Mouse (Mus musculus) heart, adult 18-20 months (tissue): Measurements from ENCODE around the gene Gm9573. TPM values are rescaled to one million over a fixed set of nuclear protein-coding genes. Genes with fewer than 3 reads are reported as not detected.
A peak's percentile ranks its signal among the peaks of the same experiment; 100 is the strongest.

Experiments
- DNase-seq, 2 experiments: peaks; one replicate each; pipeline ENCODE4 v3.0.0; 2021 to 2022; ENCODE audit warnings: mixed read lengths in 1 of 2
- long read RNA-seq, 2 experiments: library from polyadenylated mRNA; stranded (forward); transcript quantifications; one replicate each; pipeline ENCODE4 v2.0.0; 2021
- total RNA-seq, 2 experiments: library from RNA; stranded (reverse); gene quantifications; 2 replicates each; pipeline ENCODE4 v1.2.3; 2021

The Gm9573 gene
- total RNA-seq: not detected
- long read RNA-seq, experiment 1: 0 reads
- long read RNA-seq, experiment 2: 0 reads

- DNase-seq: no peak
These were observed at the start of gene Gm9573 for GRCm38 (mm10) chr17:35626537-35626936. Gene Gm9573 (minus strand): TSS chr17:35626637.

DNA sequence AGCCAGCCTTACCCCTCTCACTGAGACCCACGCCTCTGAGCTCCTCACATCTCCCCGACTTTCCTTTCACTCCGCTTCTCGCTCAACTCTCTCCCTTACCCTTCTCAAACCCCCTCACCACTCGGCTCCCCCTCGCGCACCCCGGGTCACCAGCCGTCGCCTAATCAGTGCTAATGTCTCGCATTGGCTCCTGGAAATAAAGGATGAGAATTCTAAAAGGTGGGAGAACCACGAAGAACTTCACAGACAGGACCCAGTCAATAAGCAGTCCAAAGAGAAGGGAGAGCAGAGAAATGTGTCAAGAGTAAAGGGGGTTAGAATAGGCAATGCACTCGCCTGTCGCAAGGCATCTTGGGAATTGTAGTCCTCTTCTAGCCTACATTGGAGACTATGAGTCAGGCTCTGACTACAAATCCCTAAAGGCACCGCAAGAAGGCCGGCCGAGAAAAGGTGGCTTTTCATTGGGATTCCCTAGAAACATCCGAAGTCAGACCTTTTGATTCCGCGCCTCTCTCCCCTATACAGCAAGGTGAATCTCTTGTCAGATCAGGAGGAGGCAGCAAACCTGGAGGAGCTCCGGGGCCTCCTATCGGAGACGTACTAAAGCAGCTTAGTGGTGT is 47.1 kb upstream of the Gm9573 start, which contains the start of gene Gtf2h4:
Gtf2h4 (minus strand) TSS at position 324 of the 620 bp plus-strand sequence.
- peak; percentile 95 to 96 for DNase-seq

- no peak for DNase-seq
These were observed 46.1 kb upstream of the Gm9573 start for GRCm38 (mm10) chr17:35672527-35672926.

DNA sequence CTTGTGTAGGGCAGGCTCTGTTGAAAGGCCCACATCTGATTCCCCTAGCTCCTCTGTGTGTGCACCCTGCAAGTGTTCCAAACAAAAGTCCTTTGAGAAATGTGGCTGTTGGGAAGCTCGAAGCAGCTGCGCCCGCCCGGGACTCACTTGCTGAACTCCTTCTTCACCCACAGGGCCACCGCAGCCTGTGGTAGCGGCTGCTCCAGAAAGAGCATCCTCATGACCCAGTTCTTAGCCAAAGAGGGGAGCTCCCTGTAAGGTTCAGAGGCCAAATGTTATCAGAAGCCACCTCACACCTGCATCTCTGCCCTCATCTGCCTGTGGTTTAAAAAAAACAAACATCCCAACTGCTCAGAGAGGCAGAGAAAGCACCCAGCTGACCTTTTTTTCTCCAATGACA is 45.4 kb upstream of the Gm9573 start:
- no peak for DNase-seq

DNA sequence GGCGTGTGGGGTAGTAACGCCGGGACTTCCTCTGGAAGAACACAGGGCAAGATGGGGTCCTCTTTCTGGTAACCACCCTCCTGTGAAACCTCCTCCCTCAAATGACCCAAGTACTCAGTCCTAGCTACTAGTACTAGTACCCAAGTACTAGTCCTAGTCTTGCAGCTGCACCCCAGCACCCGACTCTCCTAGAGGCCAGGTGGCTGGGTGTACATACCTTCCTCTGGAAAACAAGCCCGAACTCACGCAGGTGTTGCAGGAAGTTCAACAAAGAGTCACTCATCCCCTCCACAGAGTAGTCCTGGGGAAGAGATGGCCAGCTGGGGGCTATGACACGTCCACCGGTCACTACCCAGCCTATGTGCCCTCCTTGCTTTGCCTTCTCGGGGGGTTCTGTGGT is 43.3 kb upstream of the Gm9573 start:
- DNase-seq: no peak

- DNase-seq: peak; percentile 96 to 98
These were observed 41.1 kb upstream of the Gm9573 start, which contains the start of gene Vars2 for GRCm38 (mm10) chr17:35667334-35668065. Gene Vars2 (minus strand): TSS chr17:35667592.

- DNase-seq: peak in 1 of 2 experiments; percentile 15
These were observed 40.4 kb upstream of the Gm9573 start for GRCm38 (mm10) chr17:35666851-35667256.

DNA sequence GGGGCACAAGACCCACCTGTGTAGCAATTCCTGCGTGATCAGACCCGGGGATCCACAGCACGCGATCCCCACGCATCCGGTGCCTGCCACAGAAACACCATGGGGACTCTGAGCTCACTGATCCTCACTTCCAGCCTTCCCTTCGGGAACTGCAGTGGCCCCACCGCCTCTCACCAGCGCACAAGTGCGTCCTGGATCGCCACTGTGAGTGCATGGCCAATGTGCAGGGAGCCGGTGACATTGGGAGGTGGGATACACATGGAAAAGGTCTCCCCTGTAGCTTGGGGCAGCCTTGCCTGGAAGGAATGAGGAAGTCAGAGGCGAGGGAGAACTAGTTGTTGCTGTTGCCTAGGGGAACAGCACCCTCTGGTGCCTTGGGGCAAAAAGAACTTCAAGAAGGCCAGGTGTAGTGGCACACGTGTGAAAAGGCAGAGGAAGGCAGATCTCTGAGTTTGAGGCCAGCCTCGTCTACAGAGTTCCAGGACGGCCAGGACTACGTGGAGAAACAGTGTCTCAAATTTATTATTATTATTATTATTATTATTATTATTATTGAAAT is 39.6 kb upstream of the Gm9573 start:
- DNase-seq: peak; percentile 16 to 17

DNA sequence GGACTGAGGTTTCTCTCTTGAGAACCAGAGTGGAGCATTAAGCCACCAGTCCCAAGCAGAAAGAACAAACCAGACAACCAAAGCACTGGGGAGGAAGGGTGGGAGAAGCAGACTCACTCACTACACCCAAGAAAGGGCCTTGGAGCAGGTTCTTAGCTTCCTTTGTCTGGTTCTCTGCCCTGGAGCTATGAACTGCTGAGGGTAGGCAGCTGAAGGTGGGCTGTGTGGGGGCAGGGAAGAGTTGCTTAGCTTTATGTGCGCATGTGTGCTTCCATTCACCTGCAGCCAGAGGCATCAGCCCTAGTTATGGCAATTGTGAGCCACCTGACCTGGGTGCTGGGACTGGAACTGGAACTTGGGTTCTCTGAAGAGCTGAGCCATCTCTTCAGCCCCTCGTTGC is 26.6 kb upstream of the Gm9573 start:
- no peak for DNase-seq

GRCm38 (mm10) chr17:35649429-35649828 is 23.0 kb upstream of the Gm9573 start:
- DNase-seq: no peak

- DNase-seq: no peak
These were observed 17.3 kb upstream of the Gm9573 start, which contains the start of gene Mucl3 for GRCm38 (mm10) chr17:35643609-35644236. Gene Mucl3 (minus strand): TSS chr17:35643695.

GRCm38 (mm10) chr17:35639352-35639751 is 12.9 kb upstream of the Gm9573 start:
- peak in 1 of 2 experiments; percentile 20 for DNase-seq

- DNase-seq: peak; percentile 82 to 83
These were observed 12.2 kb upstream of the Gm9573 start for GRCm38 (mm10) chr17:35638475-35639190.

- peak; percentile 18 to 58 for DNase-seq
These were observed 9.9 kb upstream of the Gm9573 start for GRCm38 (mm10) chr17:35636363-35636762.

DNA sequence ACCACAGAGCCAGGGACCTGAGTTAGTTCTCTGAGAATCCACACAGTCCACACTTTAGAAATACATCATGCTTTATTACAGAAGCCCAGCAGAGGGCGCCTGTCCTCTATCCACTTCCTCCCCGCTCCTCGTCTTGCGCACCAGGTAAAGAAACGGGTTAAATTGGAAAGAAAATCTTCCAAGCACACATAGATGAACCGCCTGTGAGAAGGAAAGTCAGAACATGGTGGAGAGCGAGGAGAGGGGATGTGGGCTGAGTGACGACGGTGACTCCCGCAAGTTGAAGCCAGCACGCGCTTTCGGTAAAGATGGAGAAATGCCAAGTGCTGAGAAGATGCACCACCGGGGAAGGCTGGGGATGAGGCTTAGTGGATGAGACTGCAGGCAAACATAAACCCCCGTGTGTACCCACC is 9.3 kb upstream of the Gm9573 start:
- DNase-seq: peak; percentile 55 to 80

DNA sequence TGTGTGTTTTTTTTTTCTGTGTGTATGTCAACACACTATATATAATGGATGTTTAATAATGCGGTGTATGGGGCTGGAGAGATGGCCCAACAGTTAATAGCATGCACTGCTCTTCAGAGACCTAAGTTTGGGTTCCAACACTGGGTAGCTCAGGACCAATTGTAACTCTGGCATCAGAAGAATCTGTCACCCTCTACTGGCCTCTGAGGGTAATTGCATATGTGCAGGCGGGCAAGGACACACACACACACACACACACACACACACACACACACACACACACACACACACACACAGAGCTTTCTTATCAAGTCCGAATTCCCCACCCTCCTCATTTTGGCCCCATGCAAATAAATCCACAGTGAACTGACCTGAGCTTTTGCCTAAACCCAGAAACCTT is 8.8 kb upstream of the Gm9573 start:
- DNase-seq: no peak

DNA sequence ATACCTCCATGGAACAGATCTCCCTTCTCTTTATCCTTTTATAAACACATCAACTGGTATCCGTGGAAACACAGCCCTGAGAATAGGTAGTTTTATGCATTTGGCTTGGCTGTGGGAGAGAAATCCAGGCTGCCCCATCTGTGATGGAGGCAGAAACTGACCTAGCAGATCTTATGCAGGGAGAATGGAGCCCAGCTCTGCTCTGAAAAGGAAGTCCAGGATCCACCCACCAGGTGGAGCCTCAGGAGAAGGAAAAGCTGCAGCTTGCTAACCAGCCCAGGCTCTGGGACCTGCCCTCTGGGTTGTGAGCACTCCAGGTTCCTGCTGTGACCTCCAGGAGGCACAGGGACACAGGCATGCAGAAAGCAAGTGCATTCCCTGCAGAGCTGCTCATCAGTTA is 7.6 kb upstream of the Gm9573 start:
- no peak for DNase-seq

DNA sequence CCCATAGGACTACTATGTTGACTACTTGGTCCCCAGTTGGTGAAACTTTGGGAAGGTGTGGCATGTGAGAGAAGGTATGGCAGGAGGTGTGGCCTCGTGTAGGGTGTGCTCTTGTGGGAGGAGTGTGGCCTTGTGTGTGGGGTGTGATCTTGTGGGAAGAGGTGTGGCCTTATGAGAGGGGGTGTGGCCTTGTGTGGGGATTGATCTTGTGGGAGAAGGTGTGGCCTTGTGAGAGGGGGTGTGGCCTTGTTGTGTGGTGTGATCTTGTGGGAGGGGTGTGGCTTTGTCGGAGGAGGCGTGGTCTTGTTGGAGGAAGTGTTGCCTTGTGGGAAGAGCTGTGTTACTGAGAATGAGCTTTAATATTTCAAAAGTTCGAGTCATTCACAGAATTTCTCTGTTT is 9.3 kb downstream of the Gm9573 start:
- DNase-seq: no peak

DNA sequence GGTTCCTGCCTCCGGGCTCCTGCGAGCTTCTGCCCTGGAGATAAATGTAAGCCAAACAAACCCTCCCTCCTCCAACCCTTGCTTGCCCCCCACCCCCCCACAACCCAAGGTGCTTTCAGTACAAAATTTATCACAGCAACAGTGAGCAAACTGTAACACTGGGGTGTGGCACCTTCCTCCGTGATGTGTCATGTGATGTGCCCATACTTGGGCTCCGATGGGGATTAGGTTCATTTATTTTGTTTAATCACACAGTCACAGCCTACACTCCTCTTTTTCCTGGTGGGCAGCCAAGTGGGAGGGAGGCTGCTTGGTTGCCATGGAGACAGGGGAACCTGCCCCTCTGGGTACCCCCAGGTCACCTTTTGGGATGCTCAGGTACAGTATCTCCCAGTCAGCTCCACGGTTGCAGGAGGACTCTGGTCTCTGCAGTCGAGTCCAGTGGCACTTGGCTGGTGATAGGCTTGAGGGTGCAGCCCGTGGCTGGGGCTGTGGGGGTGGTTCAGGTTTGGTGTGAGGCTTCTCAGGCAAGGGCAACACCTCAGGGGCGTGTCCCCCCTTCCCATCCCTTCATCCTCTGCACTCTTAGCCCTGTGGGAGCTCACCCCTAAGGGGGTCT is 24.6 kb downstream of the Gm9573 start:
- DNase-seq: no peak

GRCm38 (mm10) chr17:35601249-35601648 is 25.2 kb downstream of the Gm9573 start, which contains the start of gene Sfta2:
Gene Sfta2 (plus strand): TSS chr17:35601549.
- no peak for DNase-seq

DNA sequence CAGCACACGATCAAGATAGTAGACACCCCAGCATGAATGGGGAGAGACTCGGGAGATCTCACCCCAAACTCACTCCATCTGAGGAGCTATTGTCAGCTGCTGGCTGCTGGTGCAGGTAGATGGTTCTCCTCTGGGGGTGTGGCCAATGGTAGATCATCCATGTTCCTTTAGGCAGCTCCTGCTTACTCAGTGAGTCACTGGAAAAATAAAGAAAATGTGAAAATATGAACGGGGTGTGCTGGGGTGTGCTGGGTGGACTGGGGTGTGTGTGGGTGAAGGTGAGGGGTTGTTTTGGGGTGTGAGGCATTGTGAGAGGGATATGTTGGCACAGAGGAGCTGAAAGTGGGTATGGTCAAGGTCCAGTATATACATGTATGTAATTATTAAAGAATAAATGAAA is 29.0 kb downstream of the Gm9573 start:
- DNase-seq: no peak
